Mouse (Mus musculus) megakaryocyte, embryonic 14.5 days (primary cell): Measurements from ENCODE around the gene Arl8a. TPM values are rescaled to one million over a fixed set of nuclear protein-coding genes. Genes with fewer than 3 reads are reported as not detected.
"Not testable (repeated sequence)": the region's sequence is repeated elsewhere in the genome, so short reads cannot be mapped to it uniquely, and the experiment has no call there.

ENCODE experiments used
- H3K27me3 ChIP-seq: replicated peaks from 2 replicates; pipeline ENCODE3; 2012; ENCODE audit warnings: inconsistent platforms
- H3K36me3 ChIP-seq: replicated peaks from 2 replicates; pipeline ENCODE3; 2012; ENCODE audit warnings: low read length, inconsistent platforms, mixed read lengths
- H3K4me1 ChIP-seq: 2 replicates; pipeline ENCODE4 v1.6.1; 2012; ENCODE audit warnings: inconsistent platforms
- H3K4me3 ChIP-seq: replicated peaks from 2 replicates; pipeline ENCODE3; 2012; ENCODE audit warnings: moderate library complexity, mild to moderate bottlenecking, inconsistent platforms
- H3K9me3 ChIP-seq: 2 replicates; pipeline ENCODE4 v1.6.1; 2012; ENCODE audit warnings: inconsistent platforms
- FLI1 ChIP-seq: IDR thresholded peaks from 2 replicates; pipeline ENCODE4 v1.6.1; 2012; ENCODE audit warnings: low read length, inconsistent platforms, mixed read lengths
- GATA1 ChIP-seq: IDR thresholded peaks from 3 replicates; pipeline ENCODE4 v1.6.1; 2012; ENCODE audit warnings: mixed read lengths, low read length, inconsistent platforms, borderline replicate concordance
- polyA plus RNA-seq: library from polyadenylated mRNA; stranded (reverse); fragments of >175 nt; gene quantifications from 2 replicates; pipeline ENCODE4 v1.2.3, GENCODE M21; 2012; ENCODE audit warnings: low replicate concordance; ENCODE audit not compliant: insufficient read depth

Gene Arl8a
- polyA plus RNA-seq, 1 experiment, result 96.0 TPM

- H3K27me3 ChIP-seq, result peaks cover 54% of the 10 kb centered on the region
- TF ChIP-seq GATA1 (no peak), FLI1 (no peak)
- H3K4me1 ChIP-seq, result peaks cover 12% of the 10 kb centered on the region
- H3K4me3 ChIP-seq, result no peak overlapping the region
- H3K36me3 ChIP-seq, result no peaks in the 10 kb centered on the region
- H3K9me3 ChIP-seq, result peaks cover 6% of the 10 kb centered on the region
These were observed 32.2 kb downstream of the Arl8a start for GRCm38 (mm10) chr1:135178863-135179262.

DNA sequence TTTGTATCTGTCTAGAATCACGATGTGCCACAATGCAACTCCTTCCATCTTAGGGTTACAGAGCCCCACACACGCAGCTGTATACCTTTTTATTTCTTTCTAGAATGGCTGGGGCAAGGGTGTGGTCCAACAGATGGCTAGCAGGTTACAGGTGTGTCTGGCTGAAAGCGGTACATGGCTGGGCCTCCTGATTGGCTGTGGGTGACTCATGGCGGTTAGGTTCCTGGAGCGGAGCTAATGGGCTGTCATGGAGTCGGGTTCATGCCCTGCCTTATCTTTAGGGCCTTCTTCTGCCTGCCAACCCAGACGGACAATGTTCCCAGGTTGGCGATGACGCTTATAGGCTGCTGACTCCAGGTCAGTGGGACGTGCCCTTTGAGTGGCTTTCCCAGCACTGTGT lies 34.2 kb downstream of the Arl8a start:
- peaks cover 6% of the 10 kb centered on the region for H3K9me3 ChIP-seq
- no peaks in the 10 kb centered on the region for H3K36me3 ChIP-seq
- no peak overlapping the region for H3K4me3 ChIP-seq
- TF ChIP-seq FLI1 (no peak), GATA1 (no peak)
- peaks cover 12% of the 10 kb centered on the region for H3K4me1 ChIP-seq
- H3K27me3 ChIP-seq, result peaks cover 63% of the 10 kb centered on the region

DNA sequence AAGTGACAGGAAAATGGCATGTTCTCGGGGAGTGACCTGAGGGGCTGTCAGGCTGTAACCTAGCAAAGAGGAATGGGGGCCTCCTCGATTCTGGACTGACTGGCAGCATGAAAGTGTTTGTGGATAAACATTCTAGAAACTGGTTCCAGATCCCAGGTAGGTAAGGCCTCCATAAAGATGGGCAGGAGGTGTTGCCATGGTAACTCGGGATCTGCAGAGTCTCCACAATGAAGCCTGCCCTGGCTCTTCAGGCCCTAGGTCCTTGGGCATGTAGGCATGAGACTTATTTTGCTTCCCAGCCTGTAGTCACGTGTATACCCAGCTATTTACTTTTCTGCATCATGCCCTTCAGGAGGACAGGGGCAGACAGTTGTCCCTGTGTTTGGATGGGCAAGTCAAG lies 34.7 kb downstream of the Arl8a start:
- Histone ChIP-seq H3K4me1 (peaks cover 12% of the 10 kb centered on the region), H3K4me3 (no peak overlapping the region), H3K36me3 (no peaks in the 10 kb centered on the region), H3K9me3 (peaks cover 6% of the 10 kb centered on the region), H3K27me3 (peaks cover 66% of the 10 kb centered on the region)
- TF ChIP-seq GATA1 (no peak), FLI1 (no peak)

DNA sequence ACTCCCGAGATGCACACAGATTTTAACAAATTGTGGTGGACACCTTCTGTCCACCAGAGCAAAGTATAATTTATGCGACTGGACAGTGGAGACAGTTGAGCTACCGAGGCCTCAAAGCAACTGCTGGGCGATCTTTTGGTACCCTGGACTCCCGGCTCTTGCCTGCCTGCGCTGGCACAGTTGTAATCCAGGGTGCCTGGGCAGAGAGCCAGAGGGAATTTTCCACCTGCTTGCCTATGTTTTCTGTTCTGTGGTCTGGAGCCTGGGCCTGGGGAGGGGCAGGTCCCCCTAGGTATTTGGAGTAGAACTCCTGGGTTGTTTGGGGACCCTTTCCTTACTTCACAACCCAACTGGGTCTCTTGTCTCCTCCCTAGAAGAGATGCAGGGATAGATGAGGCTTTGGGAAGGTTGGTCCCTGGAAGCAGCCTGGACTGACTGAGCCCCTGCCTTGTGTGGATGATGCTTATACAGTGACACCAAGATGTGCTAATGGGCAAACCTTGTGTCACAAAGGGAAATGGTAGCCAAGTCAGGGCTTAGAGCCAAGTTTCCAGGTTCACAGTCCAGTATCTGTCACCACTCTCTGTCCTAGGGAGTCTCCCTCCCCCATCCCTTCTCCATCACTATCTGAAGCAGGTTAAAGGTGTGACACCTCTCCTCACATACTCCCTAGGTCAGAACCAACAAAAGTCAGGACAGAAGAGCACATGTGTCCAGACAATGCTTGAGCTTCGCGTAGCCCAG lies 35.4 kb downstream of the Arl8a start:
- H3K36me3 ChIP-seq, result no peaks in the 10 kb centered on the region
- peaks cover 6% of the 10 kb centered on the region for H3K9me3 ChIP-seq
- no peak for TF ChIP-seq GATA1
- TF ChIP-seq FLI1, result no peak
- H3K4me1 ChIP-seq, result peaks cover 17% of the 10 kb centered on the region
- H3K27me3 ChIP-seq, result peaks cover 71% of the 10 kb centered on the region
- H3K4me3 ChIP-seq, result no peak overlapping the region

- Histone ChIP-seq H3K4me3 (no peak overlapping the region), H3K27me3 (peaks cover 70% of the 10 kb centered on the region), H3K36me3 (no peaks in the 10 kb centered on the region), H3K4me1 (peaks cover 17% of the 10 kb centered on the region), H3K9me3 (no peaks in the 10 kb centered on the region)
- TF ChIP-seq FLI1 (no peak), GATA1 (no peak)
These were observed 36.4 kb downstream of the Arl8a start for GRCm38 (mm10) chr1:135182975-135183374.

- H3K36me3 ChIP-seq, result no peaks in the 10 kb centered on the region
- TF ChIP-seq FLI1, result no peak
- TF ChIP-seq GATA1, result no peak
These were observed 36.8 kb downstream of the Arl8a start for GRCm38 (mm10) chr1:135183448-135183847.

DNA sequence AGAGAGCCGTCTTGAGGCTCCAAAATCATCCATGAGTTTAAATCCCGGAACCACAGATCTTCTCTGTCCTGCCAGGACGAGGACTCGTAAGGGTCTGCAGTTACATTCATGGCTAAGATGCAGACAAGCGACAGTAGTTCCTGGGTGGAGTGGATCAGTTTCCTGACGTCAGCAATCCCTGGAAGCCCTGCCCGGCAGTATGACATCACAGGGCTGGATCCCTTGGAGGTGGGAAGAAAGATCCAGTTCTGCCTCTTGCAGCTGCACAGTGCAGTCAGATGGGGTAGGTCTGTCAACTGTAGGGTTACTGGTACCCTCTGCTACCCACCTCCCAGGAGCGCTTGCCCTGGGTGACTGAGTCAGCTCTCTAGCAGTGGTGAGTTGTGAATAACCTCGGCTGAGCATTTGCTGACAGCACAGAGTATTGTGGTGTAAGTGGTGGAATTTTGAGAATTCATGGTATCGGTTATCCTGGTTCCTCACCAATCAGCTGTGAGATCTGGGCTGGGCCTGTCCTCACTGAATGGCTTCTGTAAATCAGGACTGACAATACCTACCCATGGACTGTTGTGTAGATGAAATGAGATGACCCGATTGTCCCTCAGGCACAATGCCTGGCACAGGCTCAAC lies 37.4 kb downstream of the Arl8a start:
- H3K9me3 ChIP-seq, result no peaks in the 10 kb centered on the region
- peaks cover 17% of the 10 kb centered on the region for H3K4me1 ChIP-seq
- no peak for TF ChIP-seq FLI1
- no peak for TF ChIP-seq GATA1
- no peak overlapping the region for H3K4me3 ChIP-seq
- no peaks in the 10 kb centered on the region for H3K36me3 ChIP-seq
- H3K27me3 ChIP-seq, result peaks cover 66% of the 10 kb centered on the region

More at GRCm38 (mm10) chr1:135183448-135183847, 36.8 kb downstream of the Arl8a start:
- Histone ChIP-seq H3K27me3 (peaks cover 68% of the 10 kb centered on the region), H3K4me1 (peaks cover 17% of the 10 kb centered on the region), H3K9me3 (no peaks in the 10 kb centered on the region), H3K4me3 (no peak overlapping the region)

- H3K36me3 ChIP-seq, result no peaks in the 10 kb centered on the region
- TF ChIP-seq GATA1 (no peak), FLI1 (no peak)
- no peaks in the 10 kb centered on the region for H3K9me3 ChIP-seq
- H3K4me1 ChIP-seq, result peaks cover 13% of the 10 kb centered on the region
- no peak overlapping the region for H3K4me3 ChIP-seq
- H3K27me3 ChIP-seq, result peaks cover 59% of the 10 kb centered on the region
These were observed 39.3 kb downstream of the Arl8a start for GRCm38 (mm10) chr1:135185936-135186335.

- Histone ChIP-seq H3K4me1 (peaks cover 13% of the 10 kb centered on the region), H3K36me3 (no peaks in the 10 kb centered on the region)
- TF ChIP-seq FLI1 (no peak), GATA1 (no peak)
These were observed 39.8 kb downstream of the Arl8a start for GRCm38 (mm10) chr1:135186427-135186826.

GRCm38 (mm10) chr1:135187016-135187415 lies 40.4 kb downstream of the Arl8a start:
- not testable (repeated sequence) for H3K4me3 ChIP-seq, H3K9me3 ChIP-seq, H3K36me3 ChIP-seq
- H3K4me1 ChIP-seq, result peaks cover 15% of the 10 kb centered on the region
- peaks cover 52% of the 10 kb centered on the region for H3K27me3 ChIP-seq

More at GRCm38 (mm10) chr1:135186427-135186826, 39.8 kb downstream of the Arl8a start:
- H3K9me3 ChIP-seq, result no peaks in the 10 kb centered on the region
- peaks cover 58% of the 10 kb centered on the region for H3K27me3 ChIP-seq
- peak overlapping the region; percentile 33 for H3K4me3 ChIP-seq
